Mouse (Mus musculus) embryonic stem cell, embryonic (primary cell): ENCODE results near the gene Syk.

Experiments
- CTCF ChIA-PET, 4 experiments: fragments of 300-600 bp in 2 of 4; fragments of 350-600 bp in 2 of 4; sonication (Branson Sonifier 250); formaldehyde crosslinking; loops; one replicate each; lab custom pipeline; 2022; ENCODE audit warnings: inconsistent platforms in 2 of 4; lab: Charles Lee
- POLR2A ChIA-PET, 4 experiments: fragments of 300-600 bp in 2 of 4; fragments of 350-600 bp in 2 of 4; sonication (Branson Sonifier 250); formaldehyde crosslinking; loops; one replicate each; lab custom pipeline; 2022; ENCODE audit warnings: antibody characterized with exemption in 4 of 4, inconsistent platforms in 1 of 4; lab: Charles Lee

Syk gene

GRCm38 (mm10) chr13:52690425-52690824, 107.5 kb downstream of the Syk start:
- ChIA-PET CTCF (interaction anchor here in 2 of 4 experiments (0.7 to 1.6 kb wide), 2 partner anchors 165 to 736 kb away, joined by 3 to 4 read pairs; no protein-coding TSS in a partner anchor), POLR2A (interaction anchor here in 1 of 4 experiments (0.6 kb wide), 1 partner anchor 687 kb away, joined by 3 read pairs; the partner anchor contains the start of gene Sptlc1)

GRCm38 (mm10) chr13:52692311-52692710, 109.3 kb downstream of the Syk start:
- POLR2A ChIA-PET = no interaction called here
- CTCF ChIA-PET = interaction anchor here in 1 of 4 experiments (1.0 kb wide), 1 partner anchor 34 kb away, joined by 3 read pairs; no protein-coding TSS in a partner anchor

DNA sequence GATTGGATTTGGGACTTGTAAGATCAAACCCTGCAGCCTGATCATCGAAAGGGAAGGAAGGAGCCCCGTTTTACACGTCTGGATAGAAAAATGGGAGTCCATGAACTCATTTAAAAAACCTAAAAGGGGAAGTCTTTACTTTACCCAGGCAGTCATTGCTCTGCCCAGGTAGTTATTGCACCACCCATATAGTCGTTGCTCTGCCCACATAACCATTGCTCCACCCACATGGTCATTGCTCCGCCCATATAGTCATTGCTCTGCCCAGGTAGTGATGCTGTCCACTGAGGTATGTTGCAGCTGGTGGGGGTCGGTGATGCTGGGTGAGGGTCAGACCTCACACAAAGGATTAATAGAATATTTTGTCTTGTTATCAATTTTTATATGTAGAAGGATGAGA, 111.9 kb downstream of the Syk start:
- ChIA-PET POLR2A (no interaction called here), CTCF (no interaction called here)
